Mouse (Mus musculus) layer of hippocampus, adult 9-10 months (tissue): ENCODE measurements around the gene Nol10.
A peak's percentile ranks its signal among the peaks of the same experiment; 100 is the strongest.

ENCODE experiments used
- DNase-seq: peaks from one replicate; pipeline ENCODE4 v3.0.0; 2022; ENCODE audit warnings: low spot score

Gene Nol10

GRCm38 (mm10) chr12:17362316-17362715, 14.1 kb downstream of the Nol10 start:
- DNase-seq, result no peak

DNA sequence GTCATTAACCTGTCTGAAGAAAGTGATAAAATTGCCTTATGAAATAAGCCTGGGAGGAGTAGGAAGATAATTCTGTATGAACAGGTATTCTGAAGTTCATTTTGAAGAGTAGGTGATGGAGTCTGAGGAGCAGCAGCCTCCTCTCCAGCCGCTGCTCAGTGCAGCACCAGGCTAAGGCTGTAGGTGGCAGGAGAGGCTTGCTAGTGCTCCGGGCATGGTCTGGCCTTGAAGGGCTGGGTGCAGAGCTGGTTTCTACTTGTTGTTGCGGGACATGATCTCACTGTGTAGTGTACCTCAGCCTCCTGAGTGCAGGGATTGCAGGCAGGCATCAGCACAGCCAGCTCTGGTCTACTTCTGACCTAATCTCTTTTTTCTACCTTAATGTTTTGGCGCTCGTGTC, 18.7 kb downstream of the Nol10 start:
- peak; percentile 21 for DNase-seq

GRCm38 (mm10) chr12:17369111-17369510, 20.9 kb downstream of the Nol10 start:
- DNase-seq, result no peak

- DNase-seq, result no peak
Observed at GRCm38 (mm10) chr12:17369551-17370325, 21.5 kb downstream of the Nol10 start.

DNA sequence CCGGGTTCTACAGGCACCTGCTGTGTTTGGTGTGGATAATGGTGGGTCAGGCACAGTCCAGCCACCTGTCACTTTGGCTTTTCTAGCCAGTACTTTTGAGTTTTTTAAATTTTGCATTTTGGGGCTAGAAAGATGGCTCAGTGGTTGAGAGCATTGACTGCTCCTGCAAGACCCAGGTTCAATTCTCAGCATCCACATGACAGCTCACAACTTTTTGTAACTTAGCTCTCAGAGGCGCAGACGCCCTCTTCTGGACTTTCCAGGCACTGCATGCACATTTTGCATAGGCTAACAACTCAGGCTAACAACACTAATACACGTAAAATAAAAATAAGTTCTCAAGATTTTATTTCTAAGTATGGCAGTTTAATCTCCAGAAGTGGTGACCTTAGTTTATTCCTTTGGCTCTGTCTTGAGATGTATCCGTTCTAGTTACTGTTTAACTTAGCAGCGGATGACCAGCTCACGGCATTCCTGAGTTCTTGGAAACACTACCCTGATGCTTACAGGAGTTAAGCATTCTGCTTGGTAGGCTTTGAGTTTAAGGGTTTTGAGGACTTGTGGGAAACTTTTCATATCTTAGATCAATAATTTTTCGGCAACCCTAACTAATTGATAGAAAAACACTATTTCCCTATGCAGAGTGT, 23.5 kb downstream of the Nol10 start:
- DNase-seq, result no peak

GRCm38 (mm10) chr12:17372696-17373095, 24.4 kb downstream of the Nol10 start:
- no peak for DNase-seq

DNA sequence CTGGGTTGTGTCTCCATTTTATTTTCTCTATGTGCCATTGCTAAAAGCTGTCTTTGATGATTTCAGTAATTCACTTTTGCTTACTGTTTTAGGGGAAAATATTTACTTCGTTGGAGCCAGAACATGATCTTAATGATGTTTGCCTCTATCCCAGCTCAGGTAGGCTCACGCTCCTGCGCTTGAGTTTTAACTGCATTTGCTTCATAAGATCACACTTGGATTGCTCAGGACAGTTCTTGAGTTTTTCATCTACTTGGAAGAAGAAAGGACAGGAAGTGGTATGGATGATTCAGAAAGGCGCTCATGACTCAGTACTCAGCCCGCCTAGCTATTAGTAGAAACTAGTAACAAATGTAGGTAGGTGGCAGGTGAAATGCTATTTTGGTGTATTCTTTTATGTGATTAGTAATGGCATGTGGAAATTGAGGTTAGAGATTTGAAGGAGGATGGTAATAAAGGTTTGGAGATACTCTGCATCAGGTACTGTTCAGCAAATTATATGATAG, 25.3 kb downstream of the Nol10 start:
- no peak for DNase-seq

GRCm38 (mm10) chr12:17375243-17375642, 27.0 kb downstream of the Nol10 start:
- no peak for DNase-seq

GRCm38 (mm10) chr12:17376521-17376920, 28.3 kb downstream of the Nol10 start:
- no peak for DNase-seq

DNA sequence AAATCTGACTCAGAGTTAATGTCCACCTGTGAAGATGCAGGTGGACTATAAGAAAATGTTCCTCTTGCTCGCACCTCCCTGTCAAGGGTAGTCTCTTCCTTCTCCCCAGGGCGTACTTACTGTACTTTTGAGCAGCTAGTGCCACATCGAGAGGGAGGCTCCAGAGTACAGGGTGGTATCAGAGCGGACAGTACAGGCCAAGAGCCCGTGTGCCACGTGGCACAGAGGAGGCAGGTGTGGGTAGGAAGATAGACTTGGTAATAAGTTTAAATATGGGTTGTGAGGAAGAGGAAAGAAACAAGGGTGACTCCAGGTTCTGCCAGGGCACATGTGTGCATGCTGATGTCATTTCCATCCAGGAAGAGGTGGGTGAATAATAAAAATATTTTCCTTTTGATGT, 32.7 kb downstream of the Nol10 start:
- no peak for DNase-seq

DNA sequence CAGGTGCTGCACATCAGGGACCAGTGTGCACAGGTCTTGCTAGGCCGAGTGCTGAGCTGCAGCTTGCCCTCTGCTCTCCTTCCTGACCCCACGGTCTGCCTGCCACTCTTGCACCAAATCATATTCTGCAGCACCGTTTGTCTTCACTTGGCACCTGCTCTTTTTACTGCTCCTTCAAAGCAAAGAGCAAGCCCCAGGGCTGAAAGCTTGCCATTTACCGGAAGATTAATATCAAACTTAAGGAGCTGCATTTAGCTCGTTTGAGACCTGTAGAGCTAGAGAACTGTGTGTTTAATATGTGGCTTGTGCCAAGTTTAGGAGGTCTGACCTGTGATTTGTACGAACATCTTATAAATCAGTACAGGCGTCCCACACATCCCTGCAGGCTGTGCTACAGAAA, 34.5 kb downstream of the Nol10 start:
- DNase-seq, result no peak

DNA sequence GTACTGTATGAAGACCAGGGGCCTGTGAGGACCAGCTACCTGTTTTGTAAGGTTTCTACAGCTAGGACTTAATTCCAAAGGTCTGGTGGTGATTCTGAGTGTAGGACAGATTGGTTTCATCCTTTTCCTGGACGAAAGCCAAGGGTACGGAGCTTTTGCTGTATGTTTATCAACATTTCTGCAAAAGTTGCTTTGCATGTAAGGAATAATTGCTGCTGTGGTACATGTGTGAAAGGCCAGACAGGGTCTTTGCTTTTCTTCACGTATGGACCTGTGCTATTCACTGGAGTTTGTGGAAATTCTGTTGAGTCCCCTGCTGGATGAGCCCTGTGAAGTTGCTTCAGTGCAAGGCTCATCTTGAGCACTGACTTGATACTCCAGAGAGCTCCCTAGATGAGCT, 38.6 kb downstream of the Nol10 start:
- DNase-seq, result no peak

DNA sequence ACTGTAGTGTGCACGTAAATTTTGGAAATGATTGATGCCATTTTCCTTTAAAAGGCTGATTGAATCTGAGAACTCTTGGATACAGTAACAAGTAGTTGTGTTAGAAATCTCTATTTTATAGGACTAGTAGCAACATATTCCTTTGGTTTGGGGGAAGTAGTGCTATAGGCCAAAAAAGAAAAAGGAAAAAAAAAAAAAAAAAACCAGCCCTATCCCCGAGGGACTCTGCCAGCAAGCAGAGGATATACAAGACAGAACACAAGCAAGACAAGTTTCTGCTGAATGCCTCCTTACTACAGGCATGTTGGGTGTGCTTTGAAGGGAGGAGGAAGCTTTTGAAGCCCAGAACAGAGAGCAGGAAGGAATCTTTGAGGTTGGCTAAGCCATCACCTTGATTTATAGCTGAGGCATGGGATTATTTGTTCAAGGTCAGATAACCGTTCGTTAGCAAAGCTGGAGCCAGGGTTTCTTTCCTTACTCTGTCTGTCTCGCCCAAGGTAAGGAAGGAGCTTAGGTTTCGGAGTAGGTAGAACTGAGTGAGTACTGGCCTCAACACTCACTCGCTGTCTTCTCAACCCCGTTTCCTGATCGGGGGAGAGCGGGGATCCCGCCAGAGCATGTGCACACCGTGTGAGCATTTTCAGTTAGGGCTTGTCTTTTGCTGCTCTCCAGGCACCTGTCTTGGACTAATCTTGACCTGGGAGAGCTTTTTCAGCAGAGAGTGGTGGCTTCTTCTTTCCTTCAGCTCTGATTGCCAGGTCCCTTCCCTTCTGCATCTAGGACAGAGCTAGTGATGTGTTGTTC, 39.3 kb downstream of the Nol10 start:
- DNase-seq, result no peak

DNA sequence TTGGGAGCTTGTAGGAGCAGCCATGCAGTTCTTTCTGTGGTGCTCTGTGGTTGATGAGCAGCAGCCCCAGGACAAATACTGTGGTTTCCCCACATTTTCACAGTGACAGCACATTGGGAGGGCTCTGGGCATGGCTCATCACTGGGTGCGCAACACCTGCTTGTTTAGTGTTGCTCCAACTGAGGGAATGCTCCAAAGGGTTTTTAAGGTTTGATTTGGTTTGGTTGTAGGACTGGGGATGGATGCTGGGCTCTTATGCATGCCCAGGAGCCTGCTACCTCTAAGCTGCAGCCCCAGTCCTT, 39.8 kb downstream of the Nol10 start:
- no peak for DNase-seq

DNA sequence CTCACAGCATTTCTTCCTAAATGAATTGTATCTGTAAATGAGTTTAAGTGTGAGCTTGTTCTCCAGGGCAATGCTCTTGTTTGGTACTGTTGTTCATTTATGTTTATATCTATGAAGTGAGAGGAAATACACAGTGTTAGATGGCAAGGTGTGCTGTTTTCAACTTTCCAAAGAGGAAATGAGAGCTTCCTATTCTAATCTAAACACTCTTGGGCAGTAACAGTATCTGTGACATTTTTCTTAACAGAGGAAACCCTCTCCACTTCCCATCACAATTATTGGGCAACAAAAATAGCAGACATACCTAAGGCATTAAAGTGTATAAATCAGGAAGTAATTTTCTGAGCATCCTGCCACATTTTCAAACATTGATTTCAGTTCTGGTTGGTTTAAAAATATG, 41.8 kb downstream of the Nol10 start:
- DNase-seq, result no peak

DNA sequence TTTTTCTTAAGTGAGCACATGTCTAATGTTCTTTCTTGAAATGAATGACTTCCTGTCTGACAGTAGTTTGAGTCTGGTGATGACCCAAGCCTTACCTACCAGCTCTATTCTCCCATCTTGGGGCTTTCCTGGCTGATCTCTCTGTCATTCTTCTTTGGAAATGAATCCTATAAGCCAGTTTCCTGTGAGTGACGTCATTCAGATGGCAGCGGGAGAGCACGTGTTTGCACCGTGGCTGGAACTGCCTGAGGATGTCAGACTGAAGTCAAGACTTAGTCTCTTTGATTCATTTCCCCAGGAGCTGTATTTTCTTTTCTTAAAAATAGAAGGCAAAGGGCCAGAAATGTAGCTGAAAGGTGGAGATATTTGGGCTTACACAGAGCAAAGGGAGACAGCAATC, 42.3 kb downstream of the Nol10 start:
- no peak for DNase-seq

GRCm38 (mm10) chr12:17393148-17393547, 44.9 kb downstream of the Nol10 start:
- no peak for DNase-seq

- DNase-seq, result no peak
Observed at GRCm38 (mm10) chr12:17397150-17397549, 48.9 kb downstream of the Nol10 start.

DNA sequence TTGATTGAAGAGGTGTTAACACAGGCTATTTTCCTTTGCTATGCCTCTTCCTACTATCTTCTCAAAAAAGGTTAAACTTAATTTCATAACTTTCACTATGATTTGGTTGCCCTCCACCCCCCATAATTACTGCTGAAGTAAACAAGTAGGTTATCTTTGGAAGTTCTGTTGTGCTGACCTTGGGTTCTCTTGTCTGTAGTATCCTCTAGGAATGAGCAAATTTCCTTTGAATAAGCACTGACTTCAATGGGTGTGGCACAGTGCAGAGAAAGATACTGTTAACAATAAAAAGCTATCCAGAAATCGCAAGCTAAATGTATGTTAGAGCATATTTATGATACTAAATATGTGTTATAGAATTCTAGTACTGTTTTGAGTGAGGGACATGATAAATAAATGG, 53.2 kb downstream of the Nol10 start:
- no peak for DNase-seq

DNA sequence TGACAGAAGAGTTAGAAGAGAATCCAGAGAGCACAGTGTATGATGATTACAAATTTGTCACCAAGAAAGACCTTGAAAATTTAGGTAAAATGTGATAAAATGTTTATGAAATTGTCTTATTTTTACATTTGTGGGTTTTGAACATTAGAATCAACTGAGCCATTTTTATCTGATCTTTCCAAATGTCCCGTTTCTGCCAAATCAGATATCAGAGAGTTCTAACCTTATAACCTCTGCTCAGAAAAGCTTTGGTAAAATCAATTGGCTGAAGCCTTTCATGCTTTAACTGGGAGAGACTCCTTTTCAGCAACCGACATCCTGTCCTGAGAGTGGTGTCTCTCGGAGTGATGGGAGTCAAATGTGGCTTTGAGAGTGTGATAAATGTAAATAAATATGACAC, 53.9 kb downstream of the Nol10 start:
- no peak for DNase-seq

DNA sequence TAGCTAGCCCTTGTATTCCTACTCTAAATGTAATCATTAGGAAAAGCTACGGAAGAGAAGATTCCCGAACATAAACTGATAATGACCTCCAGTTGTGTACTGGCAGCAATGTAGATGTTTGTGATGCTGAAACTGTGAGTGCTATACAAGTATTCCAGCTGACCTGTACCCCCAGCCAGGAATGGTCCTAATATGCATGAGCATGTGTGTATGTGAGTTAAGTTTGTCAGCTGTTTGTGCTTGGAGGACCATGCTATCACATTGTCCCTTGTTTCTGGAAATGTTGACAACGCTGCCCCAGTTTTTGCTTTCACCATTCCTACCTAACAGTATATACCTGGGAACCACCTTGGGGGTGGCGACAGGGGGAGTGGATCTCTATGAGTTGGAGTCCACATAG, 55.7 kb downstream of the Nol10 start:
- DNase-seq, result no peak

DNA sequence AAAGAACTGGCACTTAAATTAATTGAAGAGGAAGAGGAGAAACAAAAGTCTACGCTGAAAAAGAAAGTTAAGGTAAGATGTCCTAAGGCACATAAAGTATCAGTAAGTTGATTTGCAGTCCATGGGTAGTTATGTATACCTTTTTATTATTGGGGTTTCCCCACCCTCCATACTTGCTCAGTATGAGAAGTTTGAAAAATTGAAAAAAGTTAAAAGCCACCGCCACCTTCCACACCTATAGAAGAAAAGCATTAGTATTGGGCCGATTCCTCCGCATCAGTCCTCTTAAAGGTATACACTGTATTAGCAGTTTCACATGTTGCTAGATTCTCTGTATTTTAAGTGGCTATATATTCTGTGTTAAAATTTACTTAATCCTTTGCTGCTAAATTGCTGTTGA, 58.6 kb downstream of the Nol10 start:
- no peak for DNase-seq

- DNase-seq, result no peak
Observed at GRCm38 (mm10) chr12:17408312-17408711, 60.1 kb downstream of the Nol10 start.
